Mouse (Mus musculus): Measurements from ENCODE around the gene Brca1. TPM values are rescaled to one million over a fixed set of nuclear protein-coding genes. Genes with fewer than 3 reads are reported as not detected.
"Not testable (repeated sequence)": the region's sequence is repeated elsewhere in the genome, so short reads cannot be mapped to it uniquely, and the experiment has no call there.

Gene Brca1
- polyA plus RNA-seq, 1 experiment from 2014 or later = 8.3 TPM

GRCm38 (mm10) chr11:101469155-101469554 lies 82.6 kb downstream of the Brca1 start:
- H3K27me3 ChIP-seq (ENCODE audit: control insufficient read depth, insufficient read depth, low read length) = no peaks in the 10 kb centered on the region
- no peak overlapping the region for H3K27ac ChIP-seq (ENCODE audit: low read length)
- WGBS = 63% methylated on average over 4 of the region's 4 CpGs
- no peak for ATAC-seq (ENCODE audit: insufficient read depth, low FRiP score)
- peaks cover 14% of the 10 kb centered on the region for H3K4me1 ChIP-seq (ENCODE audit: control insufficient read depth, insufficient read depth, low read length)
- H3K9ac ChIP-seq (ENCODE audit: low read length) = no peak overlapping the region
- peak overlapping the region; percentile 97 for H3K4me2 ChIP-seq (ENCODE audit: low read depth, low read length)
- peak overlapping the region; percentile 80; the same call in 1 of the 2 replicates for H3K4me3 ChIP-seq (replicated peaks; ENCODE audit: low read length)
- no peaks in the 10 kb centered on the region for H3K36me3 ChIP-seq (ENCODE audit: control insufficient read depth, insufficient read depth, low read length)
- H3K9me3 ChIP-seq (replicated peaks; ENCODE audit: control insufficient read depth, low read length) = no peaks in the 10 kb centered on the region

- Histone ChIP-seq H3K27me3 (ENCODE audit: control insufficient read depth, insufficient read depth, low read length) (no peaks in the 10 kb centered on the region), H3K9me3 (replicated peaks; ENCODE audit: control insufficient read depth, low read length) (no peaks in the 10 kb centered on the region), H3K4me1 (ENCODE audit: control insufficient read depth, insufficient read depth, low read length) (peaks cover 18% of the 10 kb centered on the region), H3K4me3 (replicated peaks; ENCODE audit: low read length) (peak overlapping the region; percentile 80), H3K27ac (ENCODE audit: low read length) (no peak overlapping the region), H3K9ac (ENCODE audit: low read length) (peak overlapping the region; percentile 80), H3K36me3 (ENCODE audit: control insufficient read depth, insufficient read depth, low read length) (no peaks in the 10 kb centered on the region), H3K4me2 (ENCODE audit: low read depth, low read length) (peak overlapping the region; percentile 97)
- no peak for ATAC-seq (ENCODE audit: insufficient read depth, low FRiP score)
- 7% methylated on average over 13 of the region's 13 CpGs for WGBS
These were observed 83.0 kb downstream of the Brca1 start for GRCm38 (mm10) chr11:101468731-101469130.

GRCm38 (mm10) chr11:101468263-101468688 lies 83.5 kb downstream of the Brca1 start:
- Histone ChIP-seq H3K27me3 (ENCODE audit: control insufficient read depth, insufficient read depth, low read length) (no peaks in the 10 kb centered on the region), H3K9ac (ENCODE audit: low read length) (peak overlapping the region; percentile 80), H3K4me1 (ENCODE audit: control insufficient read depth, insufficient read depth, low read length) (peaks cover 21% of the 10 kb centered on the region), H3K36me3 (ENCODE audit: control insufficient read depth, insufficient read depth, low read length) (no peaks in the 10 kb centered on the region), H3K4me2 (ENCODE audit: low read depth, low read length) (peak overlapping the region; percentile 97), H3K4me3 (replicated peaks; ENCODE audit: low read length) (peak overlapping the region; percentile 80), H3K9me3 (replicated peaks; ENCODE audit: control insufficient read depth, low read length) (no peaks in the 10 kb centered on the region), H3K27ac (ENCODE audit: low read length) (peak overlapping the region; percentile 52; the same call in 1 of the 2 replicates)
- 0% methylated on average over 30 of the region's 31 CpGs for WGBS
- ATAC-seq (ENCODE audit: insufficient read depth, low FRiP score) = no peak

- Histone ChIP-seq H3K4me2 (ENCODE audit: low read depth, low read length) (peak overlapping the region; percentile 97), H3K4me1 (ENCODE audit: control insufficient read depth, insufficient read depth, low read length) (peaks cover 26% of the 10 kb centered on the region), H3K9me3 (replicated peaks; ENCODE audit: control insufficient read depth, low read length) (no peaks in the 10 kb centered on the region), H3K4me3 (replicated peaks; ENCODE audit: low read length) (peak overlapping the region; percentile 80), H3K27me3 (ENCODE audit: control insufficient read depth, insufficient read depth, low read length) (no peaks in the 10 kb centered on the region), H3K36me3 (ENCODE audit: control insufficient read depth, insufficient read depth, low read length) (no peaks in the 10 kb centered on the region), H3K27ac (ENCODE audit: low read length) (peak overlapping the region; percentile 64), H3K9ac (ENCODE audit: low read length) (peak overlapping the region; percentile 80)
- peak; percentile 84 for ATAC-seq (ENCODE audit: insufficient read depth, low FRiP score)
- WGBS = under 1% methylated on average over 52 of the region's 54 CpGs
These were observed 84.1 kb downstream of the Brca1 start for GRCm38 (mm10) chr11:101467477-101468262.

- H3K27me3 ChIP-seq (ENCODE audit: control insufficient read depth, insufficient read depth, low read length); H3K9me3 ChIP-seq (replicated peaks; ENCODE audit: control insufficient read depth, low read length); H3K27ac ChIP-seq (ENCODE audit: low read length); H3K36me3 ChIP-seq (ENCODE audit: control insufficient read depth, insufficient read depth, low read length); ATAC-seq (ENCODE audit: insufficient read depth, low FRiP score); H3K9ac ChIP-seq (ENCODE audit: low read length): not testable (repeated sequence)
- peaks cover 31% of the 10 kb centered on the region for H3K4me1 ChIP-seq (ENCODE audit: control insufficient read depth, insufficient read depth, low read length)
- WGBS = 63% methylated on average over 5 of the region's 5 CpGs
- peak overlapping the region; percentile 87 for H3K4me3 ChIP-seq (replicated peaks; ENCODE audit: low read length)
- H3K4me2 ChIP-seq (ENCODE audit: low read depth, low read length) = peak overlapping the region; percentile 92
These were observed 85.2 kb downstream of the Brca1 start for GRCm38 (mm10) chr11:101466552-101466950.

GRCm38 (mm10) chr11:101465869-101466551 lies 85.7 kb downstream of the Brca1 start, which contains the start of gene Vat1:
Vat1 (minus strand) TSS chr11:101466230.
- peaks cover 31% of the 10 kb centered on the region for H3K4me1 ChIP-seq (ENCODE audit: control insufficient read depth, insufficient read depth, low read length)
- H3K4me3 ChIP-seq (replicated peaks; ENCODE audit: low read length) = peak within 1 kb of the TSS; percentile 87
- 0 out of 2 replicates have a peak, but pooled peaks cover 7% of the 10 kb centered on the region for H3K36me3 ChIP-seq (ENCODE audit: control insufficient read depth, insufficient read depth, low read length)
- H3K9ac ChIP-seq (ENCODE audit: low read length) = peak within 1 kb of the TSS; percentile 87
- peak within 1 kb of the TSS; percentile 97 for H3K4me2 ChIP-seq (ENCODE audit: low read depth, low read length)
- H3K9me3 ChIP-seq (replicated peaks; ENCODE audit: control insufficient read depth, low read length) = no peaks in the 10 kb centered on the region
- no peaks in the 10 kb centered on the region for H3K27me3 ChIP-seq (ENCODE audit: control insufficient read depth, insufficient read depth, low read length)
- 1% methylated on average over 55 of the region's 60 CpGs for WGBS
- ATAC-seq (ENCODE audit: insufficient read depth, low FRiP score) = peak; percentile 69
- H3K27ac ChIP-seq (ENCODE audit: low read length) = peak within 1 kb of the TSS; percentile 93

GRCm38 (mm10) chr11:101465101-101465868 lies 86.5 kb downstream of the Brca1 start:
- Histone ChIP-seq H3K36me3 (ENCODE audit: control insufficient read depth, insufficient read depth, low read length) (0 out of 2 replicates have a peak, but pooled peaks cover 7% of the 10 kb centered on the region), H3K27me3 (ENCODE audit: control insufficient read depth, insufficient read depth, low read length) (no peaks in the 10 kb centered on the region), H3K4me1 (ENCODE audit: control insufficient read depth, insufficient read depth, low read length) (peaks cover 31% of the 10 kb centered on the region), H3K4me2 (ENCODE audit: low read depth, low read length) (peak overlapping the region; percentile 92), H3K27ac (ENCODE audit: low read length) (peak overlapping the region; percentile 93), H3K9me3 (replicated peaks; ENCODE audit: control insufficient read depth, low read length) (no peaks in the 10 kb centered on the region), H3K9ac (ENCODE audit: low read length) (peak overlapping the region; percentile 87), H3K4me3 (replicated peaks; ENCODE audit: low read length) (peak overlapping the region; percentile 87)
- WGBS = under 1% methylated on average over 51 of the region's 51 CpGs
- peak; percentile 54; the same call in 1 of the 2 replicates for ATAC-seq (ENCODE audit: insufficient read depth, low FRiP score)

- peak within 1 kb of the TSS; percentile 87 for H3K4me3 ChIP-seq (replicated peaks; ENCODE audit: low read length)
- H3K9ac ChIP-seq (ENCODE audit: low read length) = peak within 1 kb of the TSS; percentile 87
- peak within 1 kb of the TSS; percentile 93 for H3K27ac ChIP-seq (ENCODE audit: low read length)
- 0 out of 2 replicates have a peak, but pooled peaks cover 7% of the 10 kb centered on the region for H3K36me3 ChIP-seq (ENCODE audit: control insufficient read depth, insufficient read depth, low read length)
- peak; percentile 3; the same call in 1 of the 2 replicates for ATAC-seq (ENCODE audit: insufficient read depth, low FRiP score)
- WGBS = 8% methylated on average over 12 of the region's 12 CpGs
- no peaks in the 10 kb centered on the region for H3K27me3 ChIP-seq (ENCODE audit: control insufficient read depth, insufficient read depth, low read length)
- H3K4me1 ChIP-seq (ENCODE audit: control insufficient read depth, insufficient read depth, low read length) = peaks cover 35% of the 10 kb centered on the region
- H3K4me2 ChIP-seq (ENCODE audit: low read depth, low read length) = peak within 1 kb of the TSS; percentile 92
- no peaks in the 10 kb centered on the region for H3K9me3 ChIP-seq (replicated peaks; ENCODE audit: control insufficient read depth, low read length)
These were observed 87.3 kb downstream of the Brca1 start, which contains the start of gene Rnd2 for GRCm38 (mm10) chr11:101464211-101465100. Rnd2 (plus strand) TSS chr11:101464999.

Data from stomach, embryonic 16.5 days (tissue).